Mouse (Mus musculus) liver, embryonic 12.5 days (tissue): Measurements from ENCODE around the gene Slc44a5. TPM values are rescaled to one million over a fixed set of nuclear protein-coding genes. Genes with fewer than 3 reads are reported as not detected.

Experiments
- ATAC-seq: fragments of 200-750 bp; cut with Nextera tagmentation; 2 replicates; pipeline ENCODE4 v1.8.0; 2017; ENCODE audit warnings: moderate number of reproducible peaks, mild to moderate bottlenecking, moderate library complexity
- H3K27ac ChIP-seq: fragments of 300-500 bp; sonication (generic); 2 replicates; pipeline ENCODE4 v1.5.1; 2016; ENCODE audit warnings: mild to moderate bottlenecking
- H3K27me3 ChIP-seq: fragments of 300-500 bp; sonication (generic); replicated peaks from 2 replicates; pipeline ENCODE4 v1.6.1; 2016; ENCODE audit warnings: mild to moderate bottlenecking, moderate library complexity
- H3K36me3 ChIP-seq: fragments of 300-500 bp; sonication (generic); 2 replicates; pipeline ENCODE4 v1.6.1; 2016; ENCODE audit warnings: mild to moderate bottlenecking, moderate library complexity
- H3K4me1 ChIP-seq: fragments of 300-500 bp; sonication (generic); 2 replicates; pipeline ENCODE4 v1.6.1; 2016
- H3K4me2 ChIP-seq: fragments of 300-500 bp; sonication (generic); 2 replicates; pipeline ENCODE4 v1.6.1; 2016; ENCODE audit warnings: mild to moderate bottlenecking, moderate library complexity
- H3K4me3 ChIP-seq: fragments of 300-500 bp; sonication (generic); 2 replicates; pipeline ENCODE4 v1.5.1; 2016; ENCODE audit warnings: mild to moderate bottlenecking, moderate library complexity
- H3K9ac ChIP-seq: fragments of 300-500 bp; sonication (generic); 2 replicates; pipeline ENCODE4 v1.6.1; 2016; ENCODE audit warnings: mild to moderate bottlenecking, moderate library complexity
- H3K9me3 ChIP-seq: fragments of 300-500 bp; sonication (generic); replicated peaks from 2 replicates; pipeline ENCODE4 v1.6.1; 2016; ENCODE audit warnings: mild to moderate bottlenecking, moderate library complexity
- WGBS: fragments of 180-500 bp; shearing (Covaris S2); methylation state at CpG from one replicate; pipeline ENCODE4 v1.1.7; 2016; ENCODE audit not compliant: insufficient replicate concordance; 5-methylcytosine and 5-hydroxymethylcytosine counted together
- polyA plus RNA-seq: library from polyadenylated mRNA; unstranded; fragments of >200 nt; fragmentation: Nextera tagmentation; extraction: Ambion mirVana; gene quantifications from 2 replicates; pipeline ENCODE4 v1.2.1, GENCODE M21; 2016

Slc44a5 gene
- polyA plus RNA-seq, 1 experiment from 2014 or later = 0.20 TPM

DNA sequence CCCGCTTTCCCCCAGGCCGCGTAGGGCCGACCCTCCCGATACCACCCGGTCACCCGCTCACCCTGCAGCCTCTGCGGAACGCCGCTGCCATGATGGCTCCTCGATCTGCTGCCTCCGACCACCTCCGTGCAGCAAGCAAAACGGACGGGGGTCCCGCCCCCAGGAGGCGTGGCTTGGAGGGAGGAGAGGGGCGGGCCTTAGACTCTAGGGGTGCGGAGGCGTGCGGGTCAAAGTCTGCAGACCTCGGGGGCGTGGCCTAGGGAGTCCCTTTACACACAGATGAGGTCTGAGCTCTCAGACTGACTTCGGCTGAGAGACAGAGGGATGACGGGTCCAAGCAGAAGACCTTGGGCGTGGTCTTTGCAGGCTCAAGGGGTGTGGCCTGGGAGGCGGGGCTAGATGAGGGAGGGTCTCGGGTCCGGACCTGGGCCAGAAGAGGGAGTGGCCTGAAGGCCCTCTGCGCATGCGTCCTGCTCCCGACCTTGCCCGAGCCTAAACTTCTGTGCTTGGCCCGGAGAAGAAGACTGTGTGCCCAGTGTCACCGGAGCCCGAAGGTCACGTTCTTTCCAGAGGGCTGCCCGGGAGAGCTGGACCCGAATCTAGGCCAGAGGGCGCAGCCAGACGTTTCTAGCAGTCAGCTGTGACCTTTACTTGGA lies 28.8 kb upstream of the Slc44a5 start, which contains the start of gene Acadm:
Acadm (minus strand) TSS at position 298 of the 656 bp plus-strand sequence.
- no peaks in the 10 kb centered on the region for H3K27me3 ChIP-seq
- peak within 1 kb of the TSS; percentile 86 for H3K4me3 ChIP-seq
- H3K4me2 ChIP-seq = peak within 1 kb of the TSS; percentile 90
- under 1% methylated on average over 37 of the region's 41 CpGs for WGBS
- H3K9ac ChIP-seq = peak within 1 kb of the TSS; percentile 87
- peaks cover 43% of the 10 kb centered on the region for H3K4me1 ChIP-seq
- H3K36me3 ChIP-seq = peaks cover 22% of the 10 kb centered on the region
- H3K27ac ChIP-seq = peak within 1 kb of the TSS; percentile 81
- peak; percentile 97 for ATAC-seq
- no peaks in the 10 kb centered on the region for H3K9me3 ChIP-seq

- no peak overlapping the region for H3K9ac ChIP-seq
- H3K36me3 ChIP-seq = no peaks in the 10 kb centered on the region
- H3K4me3 ChIP-seq = no peak overlapping the region
- no peak overlapping the region for H3K4me2 ChIP-seq
- no peak for ATAC-seq
- H3K4me1 ChIP-seq = peaks cover 24% of the 10 kb centered on the region
- no peaks in the 10 kb centered on the region for H3K9me3 ChIP-seq
- H3K27me3 ChIP-seq = peaks cover 5% of the 10 kb centered on the region; the same call in 1 of the 2 replicates
- H3K27ac ChIP-seq = no peak overlapping the region
- WGBS = 55% methylated on average over 4 of the region's 4 CpGs
These were observed 26.0 kb upstream of the Slc44a5 start for GRCm38 (mm10) chr3:153947271-153947670.

DNA sequence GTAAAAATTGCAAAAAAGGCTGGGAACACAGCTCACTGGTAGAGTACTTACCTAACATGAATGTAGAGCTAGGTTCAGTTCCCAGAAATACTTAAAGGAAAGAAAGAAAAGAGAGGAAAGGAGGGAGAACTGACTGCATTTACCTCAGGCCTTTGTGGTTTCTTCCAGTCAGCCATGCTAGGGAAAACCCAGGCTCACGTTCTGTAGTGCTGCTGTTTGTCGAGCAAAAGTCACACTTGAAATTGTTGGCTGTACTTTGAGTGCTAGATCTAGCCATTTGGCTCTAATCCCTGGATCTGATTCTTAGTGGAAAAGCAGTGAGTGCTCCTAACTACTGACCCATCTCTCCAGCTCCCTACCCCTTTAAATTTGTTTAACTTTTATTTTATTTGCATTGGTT lies 25.1 kb upstream of the Slc44a5 start:
- H3K4me3 ChIP-seq = no peak overlapping the region
- H3K9ac ChIP-seq = no peak overlapping the region
- no peak overlapping the region for H3K27ac ChIP-seq
- H3K27me3 ChIP-seq = peaks cover 5% of the 10 kb centered on the region; the same call in 1 of the 2 replicates
- WGBS = 53% methylated on average over 2 of the region's 2 CpGs
- H3K9me3 ChIP-seq = no peaks in the 10 kb centered on the region
- H3K36me3 ChIP-seq = no peaks in the 10 kb centered on the region
- no peak overlapping the region for H3K4me2 ChIP-seq
- peaks cover 15% of the 10 kb centered on the region for H3K4me1 ChIP-seq
- no peak for ATAC-seq

- H3K4me1 ChIP-seq = no peaks in the 10 kb centered on the region
- 43% methylated on average over 5 of the region's 5 CpGs for WGBS
- H3K4me3 ChIP-seq = no peak overlapping the region
- no peaks in the 10 kb centered on the region; the same call in 1 of the 2 replicates for H3K27me3 ChIP-seq
- H3K27ac ChIP-seq = no peak overlapping the region
- no peaks in the 10 kb centered on the region for H3K9me3 ChIP-seq
- H3K36me3 ChIP-seq = no peaks in the 10 kb centered on the region
- H3K4me2 ChIP-seq = no peak overlapping the region
- no peak overlapping the region for H3K9ac ChIP-seq
- no peak for ATAC-seq
These were observed 15.3 kb upstream of the Slc44a5 start for GRCm38 (mm10) chr3:153957916-153958315.

DNA sequence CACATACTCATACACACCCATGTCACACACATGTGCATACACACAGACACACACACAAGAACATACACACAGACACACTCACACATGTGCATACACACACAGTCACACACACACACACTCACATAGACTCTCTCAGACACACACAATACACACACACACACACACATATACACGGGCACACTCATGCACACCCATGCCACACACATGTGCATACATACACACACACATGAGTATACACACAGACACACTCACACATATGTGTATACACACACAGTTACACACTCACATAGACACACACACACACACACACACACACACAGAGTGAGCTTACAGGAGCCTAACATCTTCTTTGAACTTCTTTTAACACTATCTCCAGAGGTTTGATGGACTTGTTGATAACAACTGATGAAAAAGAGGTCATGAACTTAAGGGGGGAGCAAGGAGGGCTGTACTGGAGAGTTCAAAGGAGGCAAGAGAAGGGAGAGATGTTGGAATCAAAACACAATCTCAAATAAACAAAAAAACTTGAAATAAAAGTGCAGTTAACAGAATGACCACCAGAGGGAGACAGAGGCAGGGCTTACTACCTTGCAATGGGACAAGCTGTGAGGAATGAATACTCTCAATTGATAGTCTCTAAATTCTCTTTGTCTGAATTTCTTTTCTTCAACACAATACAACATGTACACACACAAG lies 14.1 kb upstream of the Slc44a5 start:
- Histone ChIP-seq H3K36me3 (no peaks in the 10 kb centered on the region), H3K4me1 (no peaks in the 10 kb centered on the region), H3K9me3 (no peaks in the 10 kb centered on the region), H3K4me3 (no peak overlapping the region), H3K27me3 (no peaks in the 10 kb centered on the region; the same call in 1 of the 2 replicates), H3K4me2 (no peak overlapping the region), H3K27ac (no peak overlapping the region), H3K9ac (no peak overlapping the region)
- 78% methylated on average over 1 of the region's 1 CpGs for WGBS
- 0 out of 2 replicates have a peak, but pooled peaks have one; percentile 43 for ATAC-seq

- H3K9ac ChIP-seq = no peak overlapping the region
- H3K4me3 ChIP-seq = no peak overlapping the region
- no peaks in the 10 kb centered on the region for H3K9me3 ChIP-seq
- H3K27me3 ChIP-seq = no peaks in the 10 kb centered on the region; the same call in 1 of the 2 replicates
- H3K4me1 ChIP-seq = no peaks in the 10 kb centered on the region
- H3K4me2 ChIP-seq = no peak overlapping the region
- no peak overlapping the region for H3K27ac ChIP-seq
- 72% methylated on average over 9 of the region's 9 CpGs for WGBS
- no peaks in the 10 kb centered on the region for H3K36me3 ChIP-seq
- no peak for ATAC-seq
These were observed 13.5 kb upstream of the Slc44a5 start for GRCm38 (mm10) chr3:153959731-153960207.

DNA sequence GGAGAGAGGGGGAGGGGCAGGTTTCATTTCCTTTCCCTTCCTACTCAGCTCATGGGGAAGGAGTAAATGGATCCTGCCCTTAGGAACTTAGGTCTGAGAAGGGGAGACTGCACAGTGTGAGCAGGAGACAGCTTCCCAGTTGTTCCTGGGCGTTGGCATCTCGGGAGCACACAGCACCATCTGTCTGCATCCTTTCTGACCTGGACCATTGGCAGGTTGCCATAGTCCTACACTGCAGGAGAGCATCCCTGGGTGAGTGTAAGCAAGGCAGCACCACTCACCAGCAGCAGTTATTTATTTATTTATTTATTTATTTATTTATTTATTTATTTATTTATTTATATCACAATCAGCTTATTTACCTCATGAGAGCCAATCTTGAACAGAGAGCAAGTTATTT lies 12.4 kb upstream of the Slc44a5 start:
- Histone ChIP-seq H3K4me2 (no peak overlapping the region), H3K9ac (no peak overlapping the region), H3K9me3 (no peaks in the 10 kb centered on the region), H3K4me3 (no peak overlapping the region), H3K36me3 (no peaks in the 10 kb centered on the region), H3K4me1 (peaks cover 7% of the 10 kb centered on the region; the same call in 1 of the 2 replicates), H3K27me3 (no peaks in the 10 kb centered on the region; the same call in 1 of the 2 replicates), H3K27ac (no peak overlapping the region)
- 61% methylated on average over 2 of the region's 2 CpGs for WGBS
- no peak for ATAC-seq

DNA sequence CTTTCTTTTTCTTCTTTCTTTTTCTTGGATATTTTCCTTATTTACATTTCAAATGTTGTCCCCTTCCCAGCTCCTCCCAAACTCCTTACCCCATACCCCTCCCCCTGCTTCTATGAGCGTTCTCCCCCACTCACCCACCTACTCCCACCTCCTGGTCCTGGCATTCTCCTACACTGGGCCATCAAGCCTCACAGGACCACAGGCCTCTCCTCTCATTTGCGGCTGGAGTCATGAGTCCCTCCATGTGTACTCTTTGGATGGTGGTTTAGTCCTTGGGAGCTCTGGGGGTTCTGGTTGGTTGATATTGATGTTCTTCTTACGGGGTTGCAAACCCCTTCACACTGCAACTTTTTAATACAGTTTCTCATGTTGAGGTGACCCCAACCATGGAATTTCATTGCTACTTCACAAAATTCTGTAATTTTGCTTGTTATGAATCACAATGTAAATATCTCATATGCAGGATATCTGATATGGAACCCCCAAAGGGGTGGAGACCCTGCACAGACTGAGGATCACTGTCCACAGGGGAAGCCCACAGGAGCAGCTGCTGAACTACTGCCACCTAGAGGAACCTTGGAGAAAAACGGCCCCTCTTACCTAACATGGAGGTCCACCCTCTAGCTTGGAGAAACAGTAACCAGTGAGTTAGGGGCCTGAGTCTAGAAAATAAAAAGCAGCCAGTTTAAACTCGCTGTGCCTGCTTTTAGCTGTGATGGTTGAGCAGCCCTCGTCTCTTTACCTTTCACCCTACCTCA lies 11.4 kb upstream of the Slc44a5 start:
- WGBS = 56% methylated on average over 6 of the region's 6 CpGs
- Histone ChIP-seq H3K4me1 (peaks cover 7% of the 10 kb centered on the region; the same call in 1 of the 2 replicates), H3K36me3 (no peaks in the 10 kb centered on the region), H3K9ac (no peak overlapping the region), H3K27me3 (no peaks in the 10 kb centered on the region), H3K4me3 (no peak overlapping the region), H3K4me2 (no peak overlapping the region), H3K27ac (no peak overlapping the region), H3K9me3 (no peaks in the 10 kb centered on the region)
- ATAC-seq = no peak

- Histone ChIP-seq H3K4me1 (peaks cover 7% of the 10 kb centered on the region; the same call in 1 of the 2 replicates), H3K4me3 (no peak overlapping the region), H3K36me3 (no peaks in the 10 kb centered on the region), H3K27me3 (peaks cover 25% of the 10 kb centered on the region), H3K27ac (no peak overlapping the region), H3K9ac (no peak overlapping the region), H3K4me2 (no peak overlapping the region), H3K9me3 (no peaks in the 10 kb centered on the region; the same call in 1 of the 2 replicates)
- ATAC-seq = no peak
- WGBS = 47% methylated on average over 5 of the region's 5 CpGs
These were observed 5.8 kb upstream of the Slc44a5 start for GRCm38 (mm10) chr3:153967447-153967846.

GRCm38 (mm10) chr3:153968549-153968948 lies 4.7 kb upstream of the Slc44a5 start:
- peak; percentile 73 for ATAC-seq
- no peak overlapping the region for H3K4me2 ChIP-seq
- no peaks in the 10 kb centered on the region for H3K36me3 ChIP-seq
- no peaks in the 10 kb centered on the region; the same call in 1 of the 2 replicates for H3K9me3 ChIP-seq
- H3K27me3 ChIP-seq = peaks cover 36% of the 10 kb centered on the region
- H3K4me1 ChIP-seq = peaks cover 9% of the 10 kb centered on the region; the same call in 1 of the 2 replicates
- H3K9ac ChIP-seq = no peak overlapping the region
- 41% methylated on average over 4 of the region's 4 CpGs for WGBS
- no peak overlapping the region for H3K4me3 ChIP-seq
- no peak overlapping the region for H3K27ac ChIP-seq

GRCm38 (mm10) chr3:153969451-153969850 lies 3.8 kb upstream of the Slc44a5 start:
- H3K4me1 ChIP-seq = peaks cover 13% of the 10 kb centered on the region; the same call in 1 of the 2 replicates
- H3K4me2 ChIP-seq = no peak overlapping the region
- WGBS = 73% methylated on average over 4 of the region's 4 CpGs
- no peaks in the 10 kb centered on the region; the same call in 1 of the 2 replicates for H3K9me3 ChIP-seq
- no peak overlapping the region for H3K9ac ChIP-seq
- H3K4me3 ChIP-seq = no peak overlapping the region
- no peak for ATAC-seq
- no peaks in the 10 kb centered on the region for H3K36me3 ChIP-seq
- H3K27ac ChIP-seq = no peak overlapping the region
- peaks cover 45% of the 10 kb centered on the region for H3K27me3 ChIP-seq
